Mouse (Mus musculus): Measurements from ENCODE around the gene Il23r.

Il23r gene

DNA sequence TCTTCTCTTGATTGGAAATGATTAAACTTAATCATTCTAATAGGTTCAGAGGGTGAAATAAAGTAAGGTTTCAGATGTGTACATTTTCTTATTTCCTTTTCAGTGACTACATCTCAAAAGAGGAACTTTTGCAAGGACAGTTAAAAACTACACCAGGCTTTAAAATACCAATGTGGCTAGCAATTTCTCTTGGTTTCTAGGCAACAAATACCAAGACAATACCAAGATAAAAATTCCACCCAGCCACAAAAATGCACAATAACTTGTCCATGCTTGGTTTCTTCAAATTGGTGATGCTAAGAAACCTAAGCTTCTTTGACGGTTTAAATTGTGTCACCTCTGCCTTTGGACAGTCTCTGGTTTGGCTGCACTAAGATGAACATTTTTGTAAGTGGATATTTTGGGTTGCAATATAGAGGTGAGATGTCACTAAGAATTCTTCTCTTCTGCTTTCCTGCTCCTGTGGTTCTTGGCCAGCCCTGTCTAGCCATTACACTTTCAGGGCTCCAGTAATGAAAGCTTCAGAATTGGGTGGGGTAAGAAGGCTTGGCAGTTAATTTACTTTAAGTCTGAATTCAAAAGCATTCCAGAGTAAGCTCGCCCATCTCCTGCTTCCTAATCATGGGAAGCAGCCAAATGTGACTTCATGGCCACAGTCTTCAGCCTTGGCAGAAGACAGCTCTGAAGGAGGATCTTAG, 56.8 kb downstream of the Il23r start:
- no peak for DNase-seq (ENCODE audit: extremely low read depth, low read depth, low spot score)

GRCm38 (mm10) chr6:67431808-67432207, 59.8 kb downstream of the Il23r start:
- no peak for DNase-seq (ENCODE audit: extremely low read depth, low read depth, low spot score)

DNA sequence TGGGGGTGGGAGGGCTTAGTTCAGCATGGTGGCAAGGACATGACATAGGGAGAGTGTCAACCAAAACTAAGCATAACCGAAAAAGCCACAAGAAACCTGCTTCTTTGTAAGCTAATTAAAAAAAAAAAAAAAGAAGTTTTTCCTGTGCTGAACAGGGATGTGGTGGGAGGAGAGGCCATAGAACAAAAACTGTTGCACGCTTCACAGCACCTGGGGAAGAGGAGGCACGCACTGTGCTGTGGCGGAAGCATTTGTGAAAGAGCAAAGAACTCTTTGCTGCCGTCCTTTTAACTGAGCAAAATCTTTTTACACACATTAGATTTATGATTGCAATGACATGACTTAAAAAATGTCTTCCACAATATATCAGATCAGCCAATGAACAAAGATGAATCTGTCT, 69.9 kb downstream of the Il23r start:
- DNase-seq (ENCODE audit: extremely low read depth, low read depth, low spot score) = no peak

DNA sequence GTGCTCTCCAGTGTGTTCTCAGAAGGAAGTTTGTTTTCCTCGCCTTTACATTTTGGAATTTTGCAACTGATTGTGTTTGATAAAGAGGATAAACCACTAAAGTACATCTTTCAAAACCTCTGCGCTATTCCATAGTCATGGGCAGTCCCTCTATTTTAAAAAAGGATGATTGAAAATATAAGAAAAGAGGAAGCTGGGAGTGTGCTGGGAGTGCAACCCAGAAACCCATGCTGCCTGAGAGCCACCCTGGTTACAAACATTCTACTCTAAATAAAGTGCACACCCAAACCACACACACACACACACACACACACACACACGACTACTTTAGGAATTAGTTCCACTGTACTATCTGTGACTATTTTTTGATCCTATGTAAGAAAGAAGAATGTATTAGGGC, 75.1 kb downstream of the Il23r start:
- no peak for DNase-seq (ENCODE audit: extremely low read depth, low read depth, low spot score)

DNA sequence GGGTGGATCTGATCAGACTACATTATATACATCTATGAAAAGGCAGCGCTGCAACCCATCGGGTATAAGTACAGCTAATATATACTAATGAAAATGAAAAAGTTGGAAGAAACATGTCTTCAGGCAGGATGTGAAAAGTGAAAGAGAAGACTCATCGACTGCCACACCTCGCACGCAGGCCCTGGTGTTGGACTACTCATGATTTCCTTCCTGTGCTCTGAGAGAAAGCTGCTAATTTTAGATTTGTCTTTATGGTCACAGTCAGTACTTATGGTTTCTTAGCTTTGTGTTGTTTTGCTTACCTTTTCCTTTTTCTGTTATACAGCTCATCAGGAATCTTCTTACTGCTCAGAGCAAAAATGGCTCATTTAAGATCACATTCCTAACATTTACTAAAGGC, 76.4 kb downstream of the Il23r start:
- no peak for DNase-seq (ENCODE audit: extremely low read depth, low read depth, low spot score)

GRCm38 (mm10) chr6:67413378-67413777, 78.3 kb downstream of the Il23r start:
- no peak for DNase-seq (ENCODE audit: extremely low read depth, low read depth, low spot score)

GRCm38 (mm10) chr6:67405281-67405682, 86.4 kb downstream of the Il23r start:
- no peak for DNase-seq (ENCODE audit: extremely low read depth, low read depth, low spot score)

DNA sequence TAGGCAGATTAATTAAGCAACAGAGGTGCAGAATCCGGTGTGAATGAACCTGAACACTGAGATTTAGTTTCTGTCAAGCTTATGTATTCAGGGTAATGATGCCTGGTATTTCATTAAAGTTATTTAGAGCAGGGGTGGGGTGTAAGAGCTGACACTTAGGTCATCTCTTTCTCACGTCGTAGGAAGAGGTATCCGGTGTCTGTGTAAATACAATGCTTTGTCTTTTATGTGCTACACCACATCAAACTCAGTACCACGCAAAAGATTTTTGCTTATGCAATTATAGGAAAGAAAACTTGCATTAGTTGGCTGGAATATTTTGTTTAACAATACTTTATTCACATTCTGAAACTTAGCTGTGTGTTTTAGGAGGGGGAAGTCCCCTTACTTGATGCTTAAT, 92.1 kb downstream of the Il23r start:
- DNase-seq (ENCODE audit: extremely low read depth, low read depth, low spot score) = no peak

GRCm38 (mm10) chr6:67375982-67376391, 115.7 kb downstream of the Il23r start, which contains the start of gene Il12rb2:
TSS of gene Il12rb2 (minus strand) at chr6:67376188.
- no peak for DNase-seq (ENCODE audit: extremely low read depth, low read depth, low spot score)
